Mouse (Mus musculus): Measurements from ENCODE around the gene Tpm1.

GRCm38 (mm10) chr9:67045966-67046602, 3.1 kb downstream of the Tpm1 start:
- TF ChIP-seq CTCF (IDR thresholded peaks at IDR 0.05) = no peak
- TF ChIP-seq EP300 (IDR thresholded peaks at IDR 0.05) = no peak
